Mouse (Mus musculus) ES-E14 (cell line): ENCODE measurements around the gene Slc30a1.

Source experiments
- CHD2 ChIP-seq: IDR thresholded peaks from 2 replicates; pipeline ENCODE4 v1.6.1; 2014; ENCODE audit warnings: mild to moderate bottlenecking, low read depth, low read length, inconsistent platforms
- HCFC1 ChIP-seq: IDR thresholded peaks from 2 replicates; pipeline ENCODE4 v1.6.1; 2012; ENCODE audit warnings: low read length, inconsistent platforms, borderline replicate concordance; ENCODE audit not compliant: insufficient read depth
- MAFK ChIP-seq: IDR thresholded peaks from 2 replicates; pipeline ENCODE4 v1.6.1; 2014; ENCODE audit warnings: mild to moderate bottlenecking, low read depth, low read length, inconsistent platforms; ENCODE audit not compliant: insufficient read depth
- ZC3H11A ChIP-seq: IDR thresholded peaks from 2 replicates; pipeline ENCODE4 v1.6.1; 2012; ENCODE audit warnings: low read depth, mild to moderate bottlenecking, inconsistent platforms, low read length, borderline replicate concordance
- ZNF384 ChIP-seq: IDR thresholded peaks from 2 replicates; pipeline ENCODE4 v1.6.1; 2012; ENCODE audit warnings: low read depth, low read length, inconsistent platforms

- no peak for TF ChIP-seq MAFK
- no peak for TF ChIP-seq CHD2
- TF ChIP-seq HCFC1, result no peak
- no peak for TF ChIP-seq ZC3H11A
- TF ChIP-seq ZNF384, result no peak
Observed at GRCm38 (mm10) chr1:191910646-191911045, 4.1 kb downstream of the Slc30a1 start.
